Mouse (Mus musculus): ENCODE measurements at regions not wholly inside any gene's neighbourhood (a gene's known extent, or its start where the extent isn't known, plus 50 kb on each side); places are given as distances from the start of the nearest gene placed in this dataset.

- no peak for DNase-seq (ENCODE audit: low spot score in 2 of 2)
Observed at GRCm38 (mm10) chr5:118815783-118816182, 255.3 kb downstream of the Med13l start.

DNA sequence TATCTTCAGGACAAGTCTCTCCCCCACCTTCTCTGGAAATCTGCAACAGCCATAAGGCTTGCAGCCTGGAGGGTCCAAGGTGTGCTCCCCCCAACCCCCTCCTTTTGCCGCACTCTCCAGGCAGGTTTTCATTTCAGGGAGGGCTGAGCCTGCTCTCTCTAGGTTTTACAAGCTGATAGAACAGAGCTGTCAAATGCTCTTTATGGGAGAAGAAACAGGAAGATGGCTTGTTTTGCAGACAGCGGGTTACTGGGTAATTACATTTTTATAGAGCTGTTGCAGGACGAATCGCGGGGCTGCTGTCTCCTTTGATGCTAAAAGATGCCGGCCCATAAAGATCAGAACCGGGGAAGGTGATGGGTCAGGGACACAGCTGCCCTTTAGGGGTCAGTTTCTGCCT, 257.8 kb downstream of the Med13l start:
- DNase-seq (ENCODE audit: low spot score in 2 of 2): no peak

DNA sequence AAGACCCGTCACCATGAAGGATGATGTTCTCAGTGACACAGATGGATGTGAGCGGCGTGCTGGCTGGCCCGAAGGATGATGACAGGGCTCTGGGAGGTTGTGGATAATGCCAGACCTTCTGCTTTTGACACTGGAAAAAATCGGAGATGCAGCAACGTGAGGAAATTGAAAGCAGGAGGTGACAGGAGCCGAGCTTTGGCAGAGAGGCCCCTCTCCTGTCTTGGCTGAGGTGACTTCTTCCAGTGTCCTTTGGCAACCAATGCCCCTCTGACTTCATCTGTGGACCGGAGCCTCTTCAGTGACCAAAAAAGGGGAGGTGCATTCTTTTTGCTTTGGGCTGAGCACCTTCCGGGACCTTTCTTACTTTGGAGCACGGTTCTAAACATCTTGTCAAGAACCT, 264.3 kb downstream of the Med13l start:
- DNase-seq (ENCODE audit: low spot score in 2 of 2): no peak

DNA sequence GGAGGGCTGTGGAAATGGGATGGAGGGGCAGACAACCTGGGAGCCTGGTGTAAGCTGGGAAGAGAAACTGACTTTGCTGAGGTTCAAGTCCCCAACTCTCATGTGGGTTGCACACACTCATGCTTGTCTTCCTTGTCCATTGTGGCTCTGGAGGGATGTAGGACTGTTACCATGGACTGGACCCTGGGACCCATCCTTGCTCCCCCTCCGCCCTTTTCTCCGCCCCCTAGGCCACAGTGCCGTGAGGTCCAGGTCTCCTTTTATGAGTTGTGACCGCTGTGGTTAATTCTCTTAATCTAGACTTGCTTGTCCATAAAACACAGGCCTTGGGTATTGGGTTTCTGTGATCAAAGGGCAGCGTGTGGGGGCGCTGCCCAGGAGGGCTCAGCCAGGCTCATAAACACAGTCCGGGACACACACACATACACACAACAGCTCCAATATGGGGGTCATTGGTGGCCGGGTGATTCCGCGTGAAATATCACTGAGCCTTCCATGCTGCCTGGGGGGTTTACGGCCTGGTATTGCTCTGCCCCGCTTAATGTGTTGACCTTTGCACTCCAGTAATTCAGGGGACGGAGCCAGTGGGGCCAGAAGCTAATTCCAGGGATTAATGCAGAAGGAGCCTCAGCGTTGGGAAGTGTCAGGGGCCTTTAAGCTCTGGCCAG, 268.7 kb downstream of the Med13l start:
- DNase-seq (ENCODE audit: low spot score in 2 of 2): no peak

DNA sequence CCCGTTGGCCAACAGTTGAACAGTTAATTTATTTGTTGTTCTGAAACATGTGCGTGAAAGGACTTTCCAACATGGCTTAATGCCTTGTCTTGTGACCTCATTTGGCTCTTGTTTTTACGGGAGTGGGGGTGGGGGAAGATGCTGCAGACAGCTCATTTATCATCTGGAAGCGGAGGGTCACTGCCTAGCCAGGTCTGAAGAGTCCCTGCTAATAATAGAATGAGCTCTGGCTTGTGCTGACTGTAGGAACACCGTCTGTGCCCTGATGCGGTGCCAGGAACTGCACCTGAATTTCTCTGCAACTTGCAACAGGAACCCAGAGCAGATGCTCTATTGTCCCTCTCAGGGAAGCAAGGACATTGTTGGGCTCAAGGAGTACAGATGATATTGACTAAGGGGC, 272.2 kb downstream of the Med13l start:
- no peak for DNase-seq (ENCODE audit: low spot score in 2 of 2)

GRCm38 (mm10) chr5:118834129-118834528, 273.6 kb downstream of the Med13l start:
- no peak for DNase-seq (ENCODE audit: low spot score in 2 of 2)

DNA sequence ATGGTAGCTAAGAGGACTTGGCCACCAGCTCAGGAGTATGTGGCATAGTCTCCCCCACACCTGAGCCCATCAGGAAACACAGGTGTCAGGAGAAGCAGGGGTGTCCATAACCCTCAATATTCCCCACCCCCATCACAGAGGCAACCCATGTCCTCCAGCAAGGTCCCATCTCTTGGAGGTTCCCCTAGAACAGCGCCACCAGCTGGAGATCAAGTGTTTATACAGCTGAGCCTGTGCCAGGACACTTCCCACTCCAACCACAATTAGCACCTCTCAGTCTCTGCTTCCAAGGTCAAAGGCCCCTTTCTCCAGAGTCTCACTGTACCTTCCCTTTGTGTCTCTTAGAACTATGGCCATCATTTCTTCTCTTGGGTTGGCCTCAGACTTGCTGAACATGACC, 276.5 kb downstream of the Med13l start:
- no peak for DNase-seq (ENCODE audit: low spot score in 2 of 2)

DNA sequence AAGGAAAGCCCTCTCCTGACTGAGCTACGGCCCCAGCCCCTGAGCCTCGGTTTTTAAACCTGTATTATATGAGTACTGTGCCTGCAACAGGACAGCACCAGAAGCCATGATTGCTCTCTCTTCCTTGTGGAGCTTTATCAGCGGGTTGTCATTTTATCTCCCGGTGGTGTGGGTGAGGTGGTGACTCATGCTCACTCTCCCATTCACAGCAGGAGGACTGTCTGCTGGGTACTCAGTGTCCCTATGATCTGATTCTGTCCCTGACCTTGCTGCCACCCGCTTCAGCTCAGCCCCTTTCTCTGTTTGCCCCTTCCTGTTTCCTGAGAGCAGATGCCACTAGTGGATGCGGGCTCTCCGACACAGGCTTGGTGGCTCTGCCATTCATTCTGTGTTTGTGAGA, 277.9 kb downstream of the Med13l start:
- no peak for DNase-seq (ENCODE audit: low spot score in 2 of 2)

DNA sequence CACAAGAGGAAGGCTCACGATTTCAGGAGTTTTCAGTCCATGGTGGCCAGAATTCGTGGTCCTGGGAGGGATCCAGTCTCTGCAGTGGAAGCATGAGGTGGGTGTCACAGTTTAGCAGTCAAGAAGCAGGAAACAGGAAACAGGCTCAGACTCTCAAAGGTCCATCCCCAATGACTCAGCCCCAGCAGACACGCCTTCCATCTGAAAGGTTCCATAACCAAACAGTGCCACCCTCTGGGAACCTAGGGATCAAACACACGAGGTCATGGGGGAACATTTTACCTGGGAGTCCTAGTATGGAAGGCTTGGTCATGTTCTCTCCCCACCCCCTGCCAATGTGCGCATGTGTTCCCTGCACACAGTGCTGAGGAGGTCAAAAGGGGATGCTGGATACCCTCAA, 279.4 kb downstream of the Med13l start:
- DNase-seq (ENCODE audit: low spot score in 2 of 2): no peak

DNA sequence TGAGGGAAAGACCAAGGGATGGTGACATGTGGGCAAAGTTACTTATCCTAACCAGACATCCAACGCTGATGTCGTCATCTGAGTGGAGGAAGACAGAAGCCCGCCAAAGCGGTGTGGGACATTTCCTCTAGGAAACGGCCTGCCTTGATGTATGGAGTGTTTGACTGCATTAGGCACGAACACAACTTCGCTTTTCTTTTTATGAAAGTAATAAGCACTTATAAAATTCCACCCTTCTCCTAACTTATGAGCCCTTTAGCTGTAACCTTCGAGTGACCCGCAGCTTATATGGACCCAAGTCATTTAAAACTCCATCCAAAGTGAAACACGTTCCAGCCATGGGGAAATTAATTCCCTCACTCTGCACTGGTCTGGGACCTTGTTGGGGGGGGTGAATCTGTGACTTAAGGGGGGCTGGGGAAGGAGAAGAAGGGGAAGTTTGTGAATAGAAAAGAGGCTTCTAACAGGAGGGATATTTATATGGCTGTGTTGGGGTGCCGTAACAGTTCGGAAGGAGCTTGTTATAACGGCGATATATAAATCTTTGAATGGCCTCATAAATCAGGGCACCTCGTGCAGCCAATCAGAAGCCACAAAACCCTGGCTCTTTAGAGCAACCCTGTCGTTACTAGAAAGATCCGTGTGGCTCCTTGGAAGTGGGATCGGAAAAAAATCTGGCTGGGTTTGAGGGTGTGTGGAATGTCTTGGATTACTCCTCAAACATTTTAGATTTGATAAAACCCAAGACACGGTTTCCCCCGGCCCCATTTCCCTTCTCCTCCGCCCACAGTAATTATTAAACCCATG, 280.9 kb downstream of the Med13l start:
- DNase-seq (ENCODE audit: low spot score in 2 of 2): no peak

DNA sequence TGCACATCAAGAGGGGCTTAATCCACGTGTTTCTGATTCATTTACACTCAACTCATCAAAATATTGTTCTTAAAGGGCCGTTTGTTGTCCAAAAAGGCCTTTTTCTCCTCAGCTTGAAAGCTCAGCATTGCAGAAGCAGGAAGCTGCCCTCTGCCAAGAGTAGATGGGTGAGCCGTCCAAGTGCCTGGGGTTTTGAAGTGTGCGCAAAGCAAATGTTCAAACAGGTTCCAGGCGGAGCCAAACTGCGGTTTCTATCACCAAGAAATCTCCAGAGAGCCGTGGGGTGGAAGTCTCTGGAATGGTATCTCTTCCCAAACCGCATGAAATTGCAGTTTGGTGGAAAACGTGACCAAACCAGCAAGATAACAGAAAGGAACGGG, 281.5 kb downstream of the Med13l start:
- no peak for DNase-seq (ENCODE audit: low spot score in 2 of 2)

- DNase-seq (ENCODE audit: low spot score in 2 of 2): no peak
Observed at GRCm38 (mm10) chr5:118857001-118857400, 296.5 kb downstream of the Med13l start.

- no peak for DNase-seq (ENCODE audit: low spot score in 2 of 2)
Observed at GRCm38 (mm10) chr5:118861143-118861847, 300.8 kb downstream of the Med13l start.

DNA sequence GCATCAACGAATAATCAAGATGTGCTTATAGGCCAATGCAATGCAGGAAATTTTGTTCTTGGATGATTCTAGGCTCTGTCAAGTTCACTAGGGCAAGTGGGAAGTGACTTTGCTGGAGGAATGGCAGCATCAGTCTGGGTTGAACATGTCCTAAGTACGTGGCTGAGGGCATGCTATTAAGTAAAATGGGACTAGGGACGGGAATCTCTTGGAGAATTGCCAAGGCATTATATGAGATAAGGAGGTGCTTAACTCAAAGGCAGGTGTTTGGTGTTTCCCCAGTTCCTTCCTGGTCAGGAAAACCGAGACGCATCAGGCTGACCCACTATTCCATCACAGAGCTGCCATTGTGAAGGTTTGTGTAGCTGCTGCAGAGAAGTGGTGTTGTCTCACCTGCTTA, 307.0 kb downstream of the Med13l start:
- no peak for DNase-seq (ENCODE audit: low spot score in 2 of 2)

GRCm38 (mm10) chr5:118869330-118869729, 308.9 kb downstream of the Med13l start:
- DNase-seq (ENCODE audit: low spot score in 2 of 2): no peak

DNA sequence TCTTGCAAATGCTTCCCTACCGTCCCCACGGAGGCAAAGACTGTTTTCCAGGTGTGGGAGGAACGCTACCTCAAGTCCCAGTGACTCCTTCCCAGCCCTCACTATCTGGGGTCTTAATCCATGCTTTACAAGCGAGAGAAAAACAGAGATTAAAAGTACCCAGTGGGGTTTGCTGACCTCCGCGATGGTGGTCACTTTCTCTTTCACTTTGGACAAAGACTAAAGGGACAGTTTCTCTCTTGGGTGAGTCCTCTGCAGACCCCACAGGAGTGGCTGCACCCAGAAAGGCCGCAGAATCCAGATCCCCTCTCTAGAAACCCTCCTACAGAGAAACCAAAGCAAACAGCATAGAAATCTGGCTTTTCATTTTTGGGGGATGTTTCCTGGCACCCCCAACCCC, 313.4 kb downstream of the Med13l start:
- DNase-seq (ENCODE audit: low spot score in 2 of 2): no peak

DNA sequence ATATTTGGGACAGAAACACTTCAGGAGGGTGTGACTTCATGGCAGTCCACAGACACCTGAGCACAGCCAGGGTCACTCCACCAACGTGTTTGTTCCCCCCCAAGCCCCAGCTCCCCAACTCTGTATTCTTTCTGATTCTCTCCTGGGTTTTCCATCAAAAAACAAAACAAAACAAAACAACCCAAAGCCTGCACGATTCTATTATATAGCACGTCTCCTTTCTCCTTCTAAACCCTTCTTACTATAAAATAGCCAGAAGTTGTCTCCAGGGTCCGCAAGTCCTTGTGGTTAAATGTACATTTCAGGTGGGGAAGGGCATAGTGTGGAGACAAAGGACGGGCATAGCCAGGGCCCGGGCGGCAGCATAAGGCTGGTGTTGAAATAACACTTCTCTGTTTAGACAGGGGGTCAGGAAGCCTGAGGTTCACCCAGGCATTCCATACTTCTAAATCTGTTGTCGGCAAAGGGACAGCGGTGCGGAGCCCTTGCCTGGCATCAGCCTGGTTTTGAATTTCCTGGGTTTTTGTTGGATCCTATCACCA, 314.7 kb downstream of the Med13l start:
- DNase-seq (ENCODE audit: low spot score in 2 of 2): no peak

- no peak for DNase-seq (ENCODE audit: low spot score in 2 of 2)
Observed at GRCm38 (mm10) chr5:118876586-118877312, 316.3 kb downstream of the Med13l start.

- DNase-seq (ENCODE audit: low spot score in 2 of 2): no peak
Observed at GRCm38 (mm10) chr5:118877313-118877669, 316.8 kb downstream of the Med13l start.

DNA sequence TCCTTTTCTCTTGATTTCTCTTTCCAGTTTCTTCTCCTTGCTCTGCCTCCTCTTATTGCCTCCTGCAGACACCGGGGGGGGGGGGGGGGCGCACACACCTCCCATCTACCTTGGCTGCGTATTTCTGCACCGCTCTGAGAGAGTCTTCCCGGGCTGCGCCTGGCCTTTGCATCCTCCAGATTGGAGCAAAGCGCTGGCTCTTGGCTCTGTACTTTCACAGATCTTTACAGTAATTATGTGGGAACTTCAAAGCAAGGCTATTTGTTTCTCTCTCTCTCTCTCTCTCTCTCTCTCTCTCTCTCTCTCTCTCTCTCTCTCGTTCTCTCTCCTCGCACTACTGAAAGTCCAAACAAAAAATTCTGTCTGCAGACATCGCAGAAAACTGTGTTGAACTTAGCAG, 317.4 kb downstream of the Med13l start:
- DNase-seq (ENCODE audit: low spot score in 2 of 2): no peak

DNA sequence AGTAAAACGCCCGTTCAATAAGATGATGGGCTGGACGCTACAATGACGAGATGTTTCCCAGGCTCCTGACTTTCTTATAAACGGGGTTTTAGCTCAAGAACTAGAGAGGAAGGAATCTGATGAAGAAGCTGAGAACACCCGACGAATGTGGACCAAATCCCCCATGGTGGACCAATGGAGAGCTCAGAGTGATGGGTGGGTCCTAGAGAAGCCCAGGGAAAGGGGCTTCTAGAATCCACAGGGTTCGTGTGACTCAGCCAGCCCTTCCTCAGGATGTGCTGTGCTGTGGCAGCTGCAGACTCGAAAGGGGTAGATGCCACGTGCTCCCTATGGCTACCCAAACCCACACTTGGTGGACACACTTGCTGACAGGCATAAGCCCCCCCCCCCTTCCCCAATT, 318.2 kb downstream of the Med13l start:
- DNase-seq (ENCODE audit: low spot score in 2 of 2): no peak

Data from natural killer cell, adult 2 months (primary cell).